Mouse (Mus musculus) kidney, adult 2 months (tissue): ENCODE results near the gene Kcnk1. TPM values are rescaled to one million over a fixed set of nuclear protein-coding genes. Genes with fewer than 3 reads are reported as not detected.

Source experiments
- DNase-seq: peaks from one replicate; pipeline ENCODE4 v3.0.0; 2021
- H3K27ac ChIP-seq: fragments of 200-500 bp; 2 replicates; pipeline ENCODE4 v1.5.1; 2012; ENCODE audit warnings: low read depth, low read length, control low read depth, inconsistent platforms; ENCODE audit not compliant: insufficient read depth
- H3K27me3 ChIP-seq: fragments of 200-500 bp; replicated peaks from 2 replicates; pipeline ENCODE4 v1.6.1; 2012; ENCODE audit warnings: mild to moderate bottlenecking, moderate library complexity, low read length, inconsistent platforms; ENCODE audit not compliant: control insufficient read depth, insufficient read depth
- H3K36me3 ChIP-seq: fragments of 200-500 bp; 2 replicates; pipeline ENCODE4 v1.6.1; 2012; ENCODE audit warnings: mild to moderate bottlenecking, moderate library complexity, low read length, inconsistent platforms; ENCODE audit not compliant: control insufficient read depth, insufficient read depth
- H3K4me1 ChIP-seq: fragments of 200-500 bp; 2 replicates; pipeline ENCODE4 v1.6.1; 2011; ENCODE audit warnings: low read length; ENCODE audit not compliant: control insufficient read depth, insufficient read depth
- H3K4me3 ChIP-seq: fragments of 200-500 bp; 2 replicates; pipeline ENCODE4 v1.5.1; 2011; ENCODE audit warnings: mild to moderate bottlenecking, low read depth, low read length, control low read depth; ENCODE audit not compliant: insufficient read depth
- CTCF ChIP-seq: fragments of 200-500 bp; conservative IDR thresholded peaks from 2 replicates; pipeline ENCODE4 v1.5.1; 2011; ENCODE audit warnings: low read depth, mild to moderate bottlenecking, control low read depth, low read length, moderate library complexity, mixed read lengths; ENCODE audit not compliant: insufficient read depth, insufficient read length
- POLR2A ChIP-seq: fragments of 200-500 bp; IDR thresholded peaks from one replicate; pipeline ENCODE4 v1.6.1; 2011; ENCODE audit warnings: low read depth, low read length, control low read depth
- WGBS: fragments of 180-500 bp; shearing (Covaris S2); methylation state at CpG from one replicate; pipeline ENCODE4 v1.1.7; 2018; 5-methylcytosine and 5-hydroxymethylcytosine counted together
- polyA plus RNA-seq: library from polyadenylated mRNA; depleted of rRNA; stranded (reverse); fragments of >200 nt; gene quantifications from 2 replicates; pipeline ENCODE4 v1.2.3, GENCODE M21; 2012

The Kcnk1 gene
- polyA plus RNA-seq, 1 experiment: 91.2 TPM

DNA sequence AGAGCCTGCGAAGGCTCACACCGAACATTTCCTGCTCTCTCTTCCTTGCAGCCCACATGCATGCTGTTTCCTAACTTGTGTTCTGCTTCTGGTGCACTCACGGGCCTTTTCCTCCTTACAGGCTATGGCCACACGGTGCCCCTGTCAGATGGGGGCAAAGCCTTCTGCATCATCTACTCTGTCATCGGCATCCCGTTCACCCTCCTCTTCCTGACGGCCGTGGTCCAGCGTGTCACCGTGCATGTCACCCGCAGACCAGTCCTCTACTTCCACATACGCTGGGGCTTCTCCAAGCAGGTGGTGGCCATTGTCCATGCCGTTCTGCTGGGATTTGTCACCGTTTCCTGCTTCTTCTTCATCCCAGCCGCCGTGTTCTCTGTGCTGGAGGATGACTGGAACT is 29.9 kb downstream of the Kcnk1 start:
- Histone ChIP-seq H3K36me3 (no peaks in the 10 kb centered on the region), H3K4me1 (peaks cover 3% of the 10 kb centered on the region; the same call in 1 of the 2 replicates), H3K4me3 (no peak overlapping the region), H3K27ac (no peak overlapping the region), H3K27me3 (no peaks in the 10 kb centered on the region)
- no peak for DNase-seq
- WGBS: 90% methylated on average over 16 of the region's 16 CpGs
- TF ChIP-seq CTCF: no peak
- TF ChIP-seq POLR2A: no peak

DNA sequence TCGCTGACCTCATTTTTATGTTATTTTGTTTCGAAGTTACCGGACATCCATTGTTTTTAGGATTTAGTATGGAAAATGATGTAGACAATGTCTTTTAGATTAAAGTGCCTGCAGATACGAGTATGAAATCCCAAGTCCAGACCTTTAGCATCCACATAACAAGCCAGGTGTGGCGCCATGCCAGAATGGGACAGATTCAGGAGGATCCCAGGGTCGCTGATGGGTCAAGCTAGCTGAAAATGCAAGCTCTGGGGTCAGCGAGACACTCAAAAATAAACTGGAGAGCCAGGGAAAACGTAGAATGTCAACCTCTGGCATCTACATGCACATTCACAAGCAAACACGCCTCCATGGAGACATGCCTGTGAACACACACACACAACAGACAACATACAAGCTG is 31.2 kb downstream of the Kcnk1 start:
- no peak overlapping the region for H3K4me3 ChIP-seq
- TF ChIP-seq CTCF: no peak
- TF ChIP-seq POLR2A: no peak
- no peaks in the 10 kb centered on the region for H3K27me3 ChIP-seq
- DNase-seq: no peak
- H3K27ac ChIP-seq: peak overlapping the region; percentile 51
- 66% methylated on average over 9 of the region's 9 CpGs for WGBS
- H3K36me3 ChIP-seq: no peaks in the 10 kb centered on the region
- peaks cover 3% of the 10 kb centered on the region; the same call in 1 of the 2 replicates for H3K4me1 ChIP-seq

- WGBS: 36% methylated on average over 9 of the region's 9 CpGs
- TF ChIP-seq POLR2A (no peak), CTCF (no peak)
- peaks cover 3% of the 10 kb centered on the region; the same call in 1 of the 2 replicates for H3K4me1 ChIP-seq
- H3K4me3 ChIP-seq: no peak overlapping the region
- no peaks in the 10 kb centered on the region for H3K27me3 ChIP-seq
- peak overlapping the region; percentile 51 for H3K27ac ChIP-seq
- peak; percentile 68 for DNase-seq
- no peaks in the 10 kb centered on the region for H3K36me3 ChIP-seq
Measured at GRCm38 (mm10) chr8:126026584-126026983, 31.6 kb downstream of the Kcnk1 start.

GRCm38 (mm10) chr8:126027486-126027885 is 32.5 kb downstream of the Kcnk1 start:
- Histone ChIP-seq H3K27ac (peak overlapping the region; percentile 55; the same call in 1 of the 2 replicates), H3K4me1 (peaks cover 3% of the 10 kb centered on the region; the same call in 1 of the 2 replicates), H3K27me3 (no peaks in the 10 kb centered on the region), H3K4me3 (no peak overlapping the region), H3K36me3 (no peaks in the 10 kb centered on the region)
- DNase-seq: peak; percentile 57
- no peak for TF ChIP-seq POLR2A
- no peak for TF ChIP-seq CTCF
- 43% methylated on average over 6 of the region's 6 CpGs for WGBS

DNA sequence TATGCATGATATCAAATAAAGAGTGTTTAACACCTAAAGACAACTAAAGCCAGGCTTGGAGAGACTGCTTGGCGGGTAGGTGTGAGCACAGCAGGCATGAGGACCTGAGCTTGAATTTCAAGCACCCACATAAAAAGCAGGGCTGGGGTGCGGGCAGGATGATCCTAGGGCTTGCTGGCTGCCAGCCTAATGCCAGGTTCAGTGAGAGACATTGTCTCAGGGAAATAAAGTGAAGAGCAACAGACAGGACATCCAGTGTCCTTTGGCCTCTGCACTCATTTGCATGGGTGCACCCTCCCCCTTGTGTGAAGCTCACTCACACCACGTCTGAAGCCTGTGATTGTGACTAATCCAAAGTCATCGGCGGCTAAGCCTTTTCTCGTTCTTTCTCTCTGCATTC is 34.0 kb downstream of the Kcnk1 start:
- H3K27ac ChIP-seq: no peak overlapping the region
- DNase-seq: peak; percentile 61
- 46% methylated on average over 6 of the region's 6 CpGs for WGBS
- H3K4me1 ChIP-seq: peaks cover 3% of the 10 kb centered on the region; the same call in 1 of the 2 replicates
- H3K4me3 ChIP-seq: no peak overlapping the region
- no peaks in the 10 kb centered on the region for H3K27me3 ChIP-seq
- H3K36me3 ChIP-seq: no peaks in the 10 kb centered on the region
- TF ChIP-seq CTCF: no peak
- TF ChIP-seq POLR2A: no peak

DNA sequence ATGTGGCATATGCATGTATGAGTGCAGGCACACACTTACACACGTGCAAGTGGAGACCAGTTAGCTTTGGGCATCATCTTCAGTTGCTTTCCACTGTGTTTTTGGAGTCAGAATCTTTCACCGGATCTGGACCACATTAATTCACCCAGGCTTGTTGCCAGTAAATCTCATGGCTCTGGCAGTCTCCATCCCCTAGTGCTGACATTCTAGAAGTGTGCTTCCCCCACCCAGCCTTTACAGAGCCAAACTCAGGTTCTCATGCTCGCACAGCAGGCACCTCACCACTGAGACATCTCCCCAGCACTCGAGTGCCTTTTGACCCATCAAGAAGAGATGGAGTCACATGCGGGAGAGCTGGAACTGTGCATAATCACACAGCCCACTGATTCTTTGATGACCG is 37.8 kb downstream of the Kcnk1 start:
- no peak overlapping the region for H3K4me3 ChIP-seq
- no peaks in the 10 kb centered on the region for H3K27me3 ChIP-seq
- TF ChIP-seq CTCF (no peak), POLR2A (no peak)
- no peaks in the 10 kb centered on the region for H3K36me3 ChIP-seq
- DNase-seq: no peak
- 46% methylated on average over 6 of the region's 6 CpGs for WGBS
- H3K27ac ChIP-seq: no peak overlapping the region
- no peaks in the 10 kb centered on the region for H3K4me1 ChIP-seq

- Histone ChIP-seq H3K4me3 (no peak overlapping the region), H3K4me1 (no peaks in the 10 kb centered on the region), H3K27me3 (no peaks in the 10 kb centered on the region), H3K27ac (no peak overlapping the region), H3K36me3 (no peaks in the 10 kb centered on the region)
- TF ChIP-seq CTCF: no peak
- TF ChIP-seq POLR2A: no peak
- DNase-seq: no peak
- 94% methylated on average over 4 of the region's 4 CpGs for WGBS
Measured at GRCm38 (mm10) chr8:126035046-126035445, 40.1 kb downstream of the Kcnk1 start.

- H3K36me3 ChIP-seq: no peaks in the 10 kb centered on the region
- WGBS: 81% methylated on average over 5 of the region's 5 CpGs
- H3K27me3 ChIP-seq: no peaks in the 10 kb centered on the region
- no peak for DNase-seq
- H3K27ac ChIP-seq: no peak overlapping the region
- no peak for TF ChIP-seq POLR2A
- TF ChIP-seq CTCF: no peak
- no peaks in the 10 kb centered on the region for H3K4me1 ChIP-seq
- no peak overlapping the region for H3K4me3 ChIP-seq
Measured at GRCm38 (mm10) chr8:126036340-126036739, 41.4 kb downstream of the Kcnk1 start.
